7 mouse cellular contexts compared by ENCODE assay signal in the genomic region with DNA sequence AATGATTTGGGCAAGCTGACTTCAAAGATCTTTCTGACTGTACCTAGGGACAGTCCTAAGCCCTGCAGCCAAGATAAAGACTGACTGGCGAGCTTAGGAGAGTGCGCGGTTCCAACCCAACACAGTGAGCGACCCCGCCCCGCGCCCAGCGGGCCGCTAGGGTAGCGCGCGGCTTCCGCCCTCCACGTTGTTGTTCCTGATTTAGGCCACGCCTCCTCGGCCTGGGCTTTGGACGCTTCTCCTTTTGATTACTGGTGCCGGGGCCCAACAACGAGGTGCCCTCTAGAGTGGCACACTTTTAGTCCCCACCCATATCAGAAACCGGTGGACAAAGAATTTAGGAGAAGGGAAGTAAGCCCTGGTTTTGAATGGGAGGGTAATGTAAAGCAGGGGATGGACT. TPM values are rescaled to one million over a fixed set of nuclear protein-coding genes. Genes with fewer than 3 reads are reported as not detected.
DNase-seq lines count a peak whose midpoint lies in the region; TF ChIP-seq lines count a peak whose summit lies in the region.

No protein-coding gene starts in this region.

- H3K36me3 ChIP-seq in ES-Bruce4 (ENCODE audit: control insufficient read depth, insufficient read depth, low read length, poor library complexity, severe bottlenecking): no peaks in the 10 kb centered on the region
- peaks cover 5% of the 10 kb centered on the region for H3K36me3 ChIP-seq in megakaryocyte, embryonic 14.5 days (replicated peaks; ENCODE audit: low read length)

- H3K9me3 ChIP-seq in ES-Bruce4 (replicated peaks; ENCODE audit: control insufficient read depth, insufficient read depth, low read length, poor library complexity, severe bottlenecking): no peaks in the 10 kb centered on the region
- H3K9me3 ChIP-seq in megakaryocyte, embryonic 14.5 days: no peaks in the 10 kb centered on the region

- DNase-seq in adrenal gland, postnatal 10 days: peak; percentile 90
- DNase-seq in fibroblast of lung, adult 2 months (ENCODE audit: low read depth): peak; percentile 60
- peak; percentile 83 to 86 for DNase-seq in heart, postnatal 36 days
- peak in 1 of 2 experiments; percentile 75 for DNase-seq in left cerebral cortex, adult 2 months (ENCODE audit: extremely low spot score in 1 of 2, low spot score in 2 of 2)
- DNase-seq in right cerebral cortex, postnatal 4 days: peak; percentile 72

- H3K4me3 ChIP-seq in ES-Bruce4 (ENCODE audit: low read depth, low read length): peak overlapping the region; percentile 62
- H3K4me3 ChIP-seq in left cerebral cortex, adult 2 months: peak overlapping the region; percentile 76
- H3K4me3 ChIP-seq in megakaryocyte, embryonic 14.5 days (replicated peaks): peak overlapping the region; percentile 99

- peak overlapping the region; percentile 45 for H3K9ac ChIP-seq in ES-Bruce4 (ENCODE audit: low read depth, poor library complexity, severe bottlenecking)

- peak overlapping the region; percentile 75 for H3K27ac ChIP-seq in ES-Bruce4 (ENCODE audit: insufficient read depth, low read length)
- H3K27ac ChIP-seq in left cerebral cortex, adult 2 months: peak overlapping the region; percentile 96

- H3K27me3 ChIP-seq in ES-Bruce4 (ENCODE audit: control insufficient read depth, insufficient read depth, low read length, poor library complexity, severe bottlenecking): no peaks in the 10 kb centered on the region
- H3K27me3 ChIP-seq in megakaryocyte, embryonic 14.5 days (replicated peaks): no peaks in the 10 kb centered on the region

- TF ChIP-seq POLR2A in ES-Bruce4 (IDR thresholded peaks at IDR 0.05; ENCODE audit: insufficient read depth, low read length): no peak

- intact Hi-C loops in heart, postnatal 36 days (cut with DNase I): loop anchor here (1.0 to 5.0 kb wide), 3 partner anchors 8 to 337 kb away; partner anchors contain the start of genes Hic1 and Pafah1b1
- intact Hi-C loops in left cerebral cortex, adult 2 months (cut with DNase I): loop anchor here (5.0 kb wide), 3 partner anchors 108 to 342 kb away; partner anchors contain the start of gene Pafah1b1

- no peak for TF ChIP-seq CTCF in ES-Bruce4 (IDR thresholded peaks at IDR 0.05; ENCODE audit: low read depth, low read length)
- peak; percentile 24 for TF ChIP-seq CTCF in left cerebral cortex, adult 2 months (IDR thresholded peaks at IDR 0.05)

- no peak for TF ChIP-seq EP300 in ES-Bruce4 (IDR thresholded peaks at IDR 0.05; ENCODE audit: insufficient read depth, low read depth, low read length)

- H3K4me1 ChIP-seq in ES-Bruce4 (ENCODE audit: control insufficient read depth, insufficient read depth, low read length): peaks cover 11% of the 10 kb centered on the region
- H3K4me1 ChIP-seq in megakaryocyte, embryonic 14.5 days: peaks cover 71% of the 10 kb centered on the region

RNA-seq across cellular contexts. Expression of gene Mnt, which starts 0.9 kb away (rescaled TPM):
- 15.4 and 17.1 TPM in 2 replicates for polyA plus RNA-seq in ES-Bruce4 (2011; ENCODE audit: insufficient read depth, insufficient read length, low read depth, missing spikeins)
- 10 to 100 TPM; 19.1 to 20.6 TPM for total RNA-seq in adrenal gland, postnatal 10 days (2021)
- total RNA-seq in heart, postnatal 36 days (2021): 10 to 100 TPM; 11.4 to 11.9 TPM
- 10 to 100 TPM; 32.4 to 37.3 TPM for total RNA-seq in left cerebral cortex, adult 2 months (2021)
- polyA plus RNA-seq in megakaryocyte, embryonic 14.5 days (2012; ENCODE audit: insufficient read depth, low replicate concordance): 59.1 and 85.0 TPM in 2 replicates

RNA-seq across cellular contexts. Expression of gene Mettl16, which starts 59.2 kb away (rescaled TPM):
- polyA plus RNA-seq in ES-Bruce4 (2011; ENCODE audit: insufficient read depth, insufficient read length, low read depth, missing spikeins): 65.4 and 66.2 TPM in 2 replicates
- 10 to 100 TPM; 19.3 to 21.3 TPM for total RNA-seq in adrenal gland, postnatal 10 days (2021)
- total RNA-seq in heart, postnatal 36 days (2021): 10 to 100 TPM; 13.0 to 13.8 TPM
- total RNA-seq in left cerebral cortex, adult 2 months (2021): 10 to 100 TPM; 26.0 to 27.2 TPM
- polyA plus RNA-seq in megakaryocyte, embryonic 14.5 days (2012; ENCODE audit: insufficient read depth, low replicate concordance): 0.32 and 10.4 TPM in 2 replicates
